Mouse (Mus musculus) bone marrow, adult 2 months (tissue): ENCODE measurements around the gene Eif2ak3.

ENCODE experiments used
- CTCF ChIP-seq: fragments of 200-500 bp; IDR thresholded peaks from 2 replicates; pipeline ENCODE4 v1.5.1; 2011; ENCODE audit warnings: low read length, control low read depth; ENCODE audit not compliant: control insufficient read depth, insufficient read depth
- POLR2A ChIP-seq: fragments of 200-500 bp; IDR thresholded peaks from 2 replicates; pipeline ENCODE4 v1.6.1; 2011; ENCODE audit warnings: low read depth, mild to moderate bottlenecking, control low read depth, low read length, borderline replicate concordance; ENCODE audit not compliant: control insufficient read depth

GRCm38 (mm10) chr6:70814629-70814950 lies 29.7 kb upstream of the Eif2ak3 start:
- no peak for TF ChIP-seq CTCF
- TF ChIP-seq POLR2A = no peak
